Mouse (Mus musculus): Measurements from ENCODE around the gene Abl1. TPM values are rescaled to one million over a fixed set of nuclear protein-coding genes. Genes with fewer than 3 reads are reported as not detected.

Abl1 gene
- total and polyA plus RNA-seq, 3 experiments = 9.8 to 22.4 (median 15.2) TPM

- in situ Hi-C loops (cut with MboI; ENCODE audit: low pct_ligation_motif_present, low pct_unique_long_range_greater_than_20kb, low sequenced_read_pairs) = loop anchor here (25.0 kb wide), 1 partner anchor 292 kb away; no protein-coding TSS in a partner anchor
- no peak for DNase-seq (ENCODE audit: extremely low read depth)
Observed at GRCm38 (mm10) chr2:31779258-31779657, 91.1 kb downstream of the Abl1 start.

GRCm38 (mm10) chr2:31782958-31783602 lies 94.9 kb downstream of the Abl1 start:
- dilution Hi-C loops (cut with MboI; ENCODE audit: extremely low pct_ligation_motif_present, extremely low pct_unique_long_range_greater_than_20kb, low sequenced_read_pairs) (no loop called here), in situ Hi-C loops (cut with MboI; ENCODE audit: low pct_ligation_motif_present, low pct_unique_long_range_greater_than_20kb, low sequenced_read_pairs) (loop anchor here (10.0 to 25.0 kb wide), 2 partner anchors 58 to 296 kb away; no protein-coding TSS in a partner anchor)
- Histone ChIP-seq H3K27ac (ENCODE audit: insufficient read depth, low read depth) (no peak overlapping the region), H3K4me3 (replicated peaks in 1 of 3; ENCODE audit: low read depth in 2 of 3, low read length in 2 of 3, poor library complexity in 1 of 3) (no peak overlapping the region), H3K27me3 (replicated peaks) (no peaks in the 10 kb centered on the region), H3K4me1 (ENCODE audit: control insufficient read depth in 1 of 2, insufficient read depth in 2 of 2) (peaks cover 0 to 10% of the 10 kb centered on the region in 2 experiments; a peak in 2 of 4 replicates), H3K36me3 (replicated peaks in 1 of 2; ENCODE audit: control insufficient read depth in 1 of 2, insufficient read depth in 1 of 2, low read length in 1 of 2) (peaks cover 35 to 93% of the 10 kb centered on the region in 2 experiments), H3K9ac (ENCODE audit: insufficient read depth, low read depth) (no peak overlapping the region), H3K9me3 (replicated peaks; ENCODE audit: low read length) (no peaks in the 10 kb centered on the region), H3K4me2 (ENCODE audit: insufficient read depth, low read depth, poor library complexity, severe bottlenecking) (no peak overlapping the region), H3K79me2 (replicated peaks; ENCODE audit: control insufficient read depth, extremely low read depth, insufficient read depth, poor library complexity, severe bottlenecking) (no peaks in the 10 kb centered on the region)
- DNase-seq (ENCODE audit: extremely low read depth) = no peak
- no peak for TF ChIP-seq JUN (IDR thresholded peaks at IDR 0.05; ENCODE audit: insufficient read depth, low read depth, low read length)
- TF ChIP-seq ZNF384 (IDR thresholded peaks at IDR 0.05; ENCODE audit: low read depth, low read length) = peak; percentile 29; the same call in 1 of the 2 replicates
- TF ChIP-seq SMC3 (IDR thresholded peaks at IDR 0.05; ENCODE audit: low read depth, low read length) = peak; percentile 3; the same call in 1 of the 2 replicates

More at GRCm38 (mm10) chr2:31779258-31779657, 91.1 kb downstream of the Abl1 start:
- no peak overlapping the region for H3K9ac ChIP-seq (ENCODE audit: insufficient read depth, low read depth)
- H3K79me2 ChIP-seq (replicated peaks; ENCODE audit: control insufficient read depth, extremely low read depth, insufficient read depth, poor library complexity, severe bottlenecking) = no peaks in the 10 kb centered on the region
- no peak overlapping the region for H3K4me3 ChIP-seq (replicated peaks in 1 of 3; ENCODE audit: low read depth in 2 of 3, low read length in 2 of 3, poor library complexity in 1 of 3)
- H3K27me3 ChIP-seq (replicated peaks) = no peaks in the 10 kb centered on the region
- no peak overlapping the region for H3K27ac ChIP-seq (ENCODE audit: insufficient read depth, low read depth)
- H3K36me3 ChIP-seq (replicated peaks in 1 of 2; ENCODE audit: control insufficient read depth in 1 of 2, insufficient read depth in 1 of 2, low read length in 1 of 2) = peaks cover 25 to 73% of the 10 kb centered on the region in 2 experiments
- no peak overlapping the region for H3K4me2 ChIP-seq (ENCODE audit: insufficient read depth, low read depth, poor library complexity, severe bottlenecking)
- TF ChIP-seq CHD1 (IDR thresholded peaks at IDR 0.05; ENCODE audit: low read depth, low read length) (no peak), NRF1 (IDR thresholded peaks at IDR 0.05; ENCODE audit: low read depth, low read length) (no peak), MAX (IDR thresholded peaks at IDR 0.05; ENCODE audit: low read length) (no peak), ZMIZ1 (IDR thresholded peaks at IDR 0.05; ENCODE audit: low read depth, low read length) (no peak), JUN (IDR thresholded peaks at IDR 0.05; ENCODE audit: insufficient read depth, low read depth, low read length) (no peak), ZNF384 (IDR thresholded peaks at IDR 0.05; ENCODE audit: low read depth, low read length) (no peak), TBP (conservative IDR thresholded peaks at IDR 0.05; ENCODE audit: low read depth, low read length) (no peak), NELFE (IDR thresholded peaks at IDR 0.05; ENCODE audit: low read depth, low read length) (no peak), IRF4 (IDR thresholded peaks at IDR 0.05; ENCODE audit: low read depth, low read length) (no peak), BHLHE40 (IDR thresholded peaks at IDR 0.05; ENCODE audit: low read depth, low read length) (no peak), ZKSCAN1 (IDR thresholded peaks at IDR 0.05; ENCODE audit: borderline replicate concordance, low read depth, low read length) (no peak), MYC (IDR thresholded peaks at IDR 0.05; ENCODE audit: low read depth, low read length) (no peak), RAD21 (IDR thresholded peaks at IDR 0.05; ENCODE audit: low read depth, low read length) (no peak), USF2 (conservative IDR thresholded peaks at IDR 0.05; ENCODE audit: low read depth, low read length) (no peak), E2F4 (IDR thresholded peaks at IDR 0.05; ENCODE audit: insufficient replicate concordance, low read depth, low read length) (no peak), HCFC1 (IDR thresholded peaks at IDR 0.05; ENCODE audit: low read depth, low read length) (no peak), POLR2AphosphoS2 (IDR thresholded peaks at IDR 0.05; ENCODE audit: low read depth, low read length) (no peak), USF1 (IDR thresholded peaks at IDR 0.05; ENCODE audit: low read depth, low read length) (no peak)
- no peaks in the 10 kb centered on the region for H3K9me3 ChIP-seq (replicated peaks; ENCODE audit: low read length)
- dilution Hi-C loops (cut with MboI; ENCODE audit: extremely low pct_ligation_motif_present, extremely low pct_unique_long_range_greater_than_20kb, low sequenced_read_pairs) = no loop called here
- H3K4me1 ChIP-seq (ENCODE audit: control insufficient read depth in 1 of 2, insufficient read depth in 2 of 2) = no peaks in the 10 kb centered on the region

Data from CH12.LX (cell line).